Mouse (Mus musculus) G1E (cell line): ENCODE measurements around the gene Ccm2l. TPM values are rescaled to one million over a fixed set of nuclear protein-coding genes. Genes with fewer than 3 reads are reported as not detected.

ENCODE experiments used
- ATAC-seq: 2 replicates; pipeline ENCODE4 v1.8.0; 2016; ENCODE audit warnings: mild to moderate bottlenecking; ENCODE audit not compliant: insufficient number of reproducible peaks, poor library complexity, low FRiP score, severe bottlenecking; ENCODE audit errors: extremely low read depth
- DNase-seq: peaks from one replicate; pipeline ENCODE4 v3.0.0; 2012; ENCODE audit warnings: low spot score
- H3K27me3 ChIP-seq: 2 replicates; pipeline ENCODE4 v1.6.1; 2012; ENCODE audit warnings: mild to moderate bottlenecking, low read length, inconsistent platforms; ENCODE audit not compliant: insufficient read depth
- H3K36me3 ChIP-seq: replicated peaks from 2 replicates; pipeline ENCODE3; 2012; ENCODE audit warnings: mild to moderate bottlenecking, inconsistent platforms
- H3K4me1 ChIP-seq: 2 replicates; pipeline ENCODE4 v1.6.1; 2012; ENCODE audit warnings: low read depth, low read length, inconsistent platforms, mixed read lengths; ENCODE audit not compliant: insufficient read depth
- H3K4me3 ChIP-seq: 2 replicates; pipeline ENCODE4 v1.5.1; 2012; ENCODE audit warnings: low read depth, mild to moderate bottlenecking, inconsistent platforms, low read length, moderate library complexity, mixed read lengths
- H3K9me3 ChIP-seq: replicated peaks from 2 replicates; pipeline ENCODE4 v1.6.1; 2012; ENCODE audit warnings: inconsistent platforms
- CTCF ChIP-seq: IDR thresholded peaks from 2 replicates; pipeline ENCODE4 v1.5.1; 2012; ENCODE audit warnings: low read depth, low read length, inconsistent platforms, mixed read lengths
- GATA1 ChIP-seq: IDR thresholded peaks from 2 replicates; pipeline ENCODE4 v1.6.1; 2012; ENCODE audit warnings: borderline replicate concordance, low read length, inconsistent platforms, mixed read lengths
- GATA2 ChIP-seq: IDR thresholded peaks from 2 replicates; pipeline ENCODE4 v1.6.1; 2012; ENCODE audit warnings: low read depth, low read length, inconsistent platforms, borderline replicate concordance
- POLR2AphosphoS5 ChIP-seq: IDR thresholded peaks from 2 replicates; pipeline ENCODE4 v1.6.1; 2012; ENCODE audit warnings: low read depth, low read length, inconsistent platforms; ENCODE audit not compliant: insufficient replicate concordance
- TAL1 ChIP-seq: conservative IDR thresholded peaks from 2 replicates; pipeline ENCODE4 v1.6.1; 2012; ENCODE audit warnings: low read depth, low read length, inconsistent platforms, mixed read lengths
- polyA plus RNA-seq: library from polyadenylated mRNA; stranded (reverse); fragments of >175 nt; gene quantifications from 2 replicates; pipeline ENCODE4 v1.2.3, GENCODE M21; 2012
- total RNA-seq, 2 experiments: library from RNA; stranded (forward) in 1 of 2; stranded (reverse) in 1 of 2; fragments of 200-1000 nt in 1 of 2; fragments of >200 nt in 1 of 2; fragmentation: Nextera tagmentation in 1 of 2; gene quantifications; 2 replicates each; pipeline ENCODE4 v1.2.3; 2014 to 2017

Gene Ccm2l
- total and polyA plus RNA-seq, 3 experiments, result 0.11 TPM; not detected in 2

DNA sequence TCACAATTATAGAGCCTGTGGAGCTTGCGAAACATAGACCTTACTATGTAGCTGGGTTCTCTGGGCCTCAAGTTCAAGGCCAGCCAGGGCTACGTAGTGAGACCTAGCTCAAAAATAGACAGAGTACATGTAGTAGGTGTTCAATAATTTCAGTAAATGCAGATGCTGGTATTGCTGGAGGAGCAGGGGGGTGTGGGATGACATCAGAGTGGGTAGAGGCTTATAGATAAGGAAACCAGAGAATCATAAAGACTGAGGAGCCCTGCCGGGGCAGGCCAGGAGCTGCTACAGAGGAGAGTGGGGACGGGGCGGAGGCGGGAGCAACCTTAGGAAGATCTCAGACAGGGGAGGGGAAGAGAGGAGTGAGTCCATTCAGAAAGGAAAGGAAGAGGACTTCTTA, 19.8 kb downstream of the Ccm2l start:
- TF ChIP-seq CTCF (no peak), TAL1 (no peak), GATA1 (no peak), POLR2AphosphoS5 (no peak), GATA2 (no peak)
- Histone ChIP-seq H3K36me3 (no peaks in the 10 kb centered on the region), H3K4me3 (no peak overlapping the region), H3K27me3 (no peaks in the 10 kb centered on the region; the same call in none of the 2 replicates), H3K4me1 (peaks cover 6% of the 10 kb centered on the region), H3K9me3 (no peaks in the 10 kb centered on the region)
- DNase-seq (no peak), ATAC-seq (no peak)

DNA sequence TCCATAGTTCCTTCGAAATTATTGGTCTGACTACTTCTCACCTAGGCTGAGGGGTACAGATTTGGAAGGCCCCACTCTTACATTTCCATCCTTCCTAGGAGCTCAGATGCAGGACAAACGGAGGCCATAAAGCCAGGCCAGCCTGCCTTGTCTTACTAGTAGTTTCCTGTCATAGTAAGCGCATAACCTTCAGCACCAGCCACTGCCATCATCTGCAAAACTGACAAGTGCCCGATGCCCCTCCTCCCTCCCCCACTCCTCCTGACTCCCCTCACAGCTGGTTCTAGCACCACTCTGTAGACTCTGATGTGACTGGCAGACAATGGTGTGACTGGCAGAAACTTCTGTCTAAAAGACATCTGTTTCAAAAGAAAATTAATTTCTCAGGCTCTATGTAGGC, 20.4 kb downstream of the Ccm2l start:
- no peaks in the 10 kb centered on the region for H3K9me3 ChIP-seq
- TF ChIP-seq CTCF, result no peak
- TF ChIP-seq POLR2AphosphoS5, result no peak
- no peak for TF ChIP-seq GATA2
- no peak for TF ChIP-seq TAL1
- TF ChIP-seq GATA1, result no peak
- H3K4me1 ChIP-seq, result peaks cover 12% of the 10 kb centered on the region
- no peak overlapping the region for H3K4me3 ChIP-seq
- no peaks in the 10 kb centered on the region for H3K36me3 ChIP-seq
- ATAC-seq, result no peak
- DNase-seq, result no peak
- no peaks in the 10 kb centered on the region; the same call in 1 of the 2 replicates for H3K27me3 ChIP-seq

DNA sequence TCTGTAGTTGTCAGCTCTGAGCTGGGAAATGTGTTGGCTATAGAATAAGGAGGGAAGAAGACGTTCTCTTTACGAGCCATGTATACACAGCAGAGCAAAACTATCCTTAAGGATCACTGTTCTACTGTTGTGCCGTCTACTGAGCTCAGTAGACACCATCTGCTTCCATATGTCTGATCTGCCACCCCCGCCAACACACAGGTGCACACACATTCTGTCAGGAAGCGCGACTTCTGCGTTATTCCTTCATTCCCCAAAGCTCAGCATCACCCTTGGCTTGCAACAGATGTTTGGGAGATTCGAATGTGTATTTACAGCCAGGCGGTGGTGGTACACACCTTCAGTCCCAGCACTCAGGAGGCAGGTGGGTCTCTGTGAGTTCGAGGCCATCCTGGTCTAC, 21.3 kb downstream of the Ccm2l start:
- no peak for TF ChIP-seq GATA2
- TF ChIP-seq TAL1, result no peak
- no peak for TF ChIP-seq CTCF
- no peak for TF ChIP-seq POLR2AphosphoS5
- TF ChIP-seq GATA1, result no peak
- ATAC-seq, result no peak
- Histone ChIP-seq H3K9me3 (no peaks in the 10 kb centered on the region), H3K4me3 (no peak overlapping the region), H3K4me1 (peaks cover 13% of the 10 kb centered on the region), H3K36me3 (no peaks in the 10 kb centered on the region), H3K27me3 (no peaks in the 10 kb centered on the region; the same call in 1 of the 2 replicates)
- no peak for DNase-seq

DNA sequence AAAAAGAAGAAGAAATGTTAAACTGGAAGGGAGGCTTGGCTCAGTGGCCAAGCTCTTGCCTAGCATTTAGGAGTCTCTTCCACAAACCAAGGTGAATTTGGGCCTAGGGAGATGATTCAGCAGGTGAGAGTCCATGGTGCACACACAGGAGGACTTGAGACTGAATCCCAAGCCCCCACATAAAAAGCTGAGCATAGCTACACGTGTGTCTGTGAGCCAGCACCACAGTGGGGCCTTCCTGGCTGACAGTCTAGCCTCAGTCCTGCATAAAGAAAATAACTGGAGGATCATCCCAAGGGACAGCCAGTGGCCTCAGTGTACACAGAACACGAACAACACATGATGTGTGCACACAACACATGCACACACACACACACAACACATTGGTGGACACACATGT, 23.6 kb downstream of the Ccm2l start:
- Histone ChIP-seq H3K4me1 (peaks cover 13% of the 10 kb centered on the region), H3K4me3 (no peak overlapping the region), H3K27me3 (no peaks in the 10 kb centered on the region; the same call in 1 of the 2 replicates), H3K36me3 (no peaks in the 10 kb centered on the region), H3K9me3 (no peaks in the 10 kb centered on the region)
- no peak for TF ChIP-seq CTCF
- no peak for TF ChIP-seq TAL1
- no peak for TF ChIP-seq POLR2AphosphoS5
- no peak for TF ChIP-seq GATA2
- TF ChIP-seq GATA1, result no peak
- DNase-seq (no peak), ATAC-seq (no peak)

DNA sequence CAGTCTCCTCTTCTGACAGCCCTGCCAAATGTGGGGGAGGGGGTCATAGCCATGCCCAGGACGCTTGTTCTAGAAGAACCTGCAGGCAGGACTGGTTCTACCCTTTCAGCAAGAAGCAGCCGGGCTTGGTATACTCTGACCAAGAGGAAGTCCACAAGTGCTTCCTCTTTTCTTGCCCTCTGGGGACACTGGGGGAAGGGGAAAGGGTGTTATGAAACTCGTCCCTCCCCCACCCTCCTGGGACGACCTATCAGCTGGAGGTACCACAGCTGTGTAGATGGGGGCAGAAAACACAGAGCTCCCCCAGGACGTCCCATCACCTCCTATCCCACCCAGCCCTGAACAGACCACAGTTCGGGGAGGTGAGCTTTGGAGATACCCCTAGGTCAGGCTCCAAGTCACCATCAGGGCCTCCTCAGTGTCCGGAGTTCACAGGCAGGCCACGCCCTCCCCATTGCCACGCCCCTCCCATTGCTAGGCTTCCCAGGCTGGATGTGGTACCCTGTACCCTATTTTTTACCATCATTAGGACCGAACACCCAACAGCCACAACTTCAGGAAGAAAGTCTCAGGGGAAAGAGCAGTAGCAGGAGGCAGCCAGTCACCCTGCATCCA, 24.9 kb downstream of the Ccm2l start:
- H3K27me3 ChIP-seq, result no peaks in the 10 kb centered on the region; the same call in 1 of the 2 replicates
- ATAC-seq, result peak; percentile 22; the same call in 1 of the 2 replicates
- TF ChIP-seq CTCF (no peak), POLR2AphosphoS5 (no peak), TAL1 (no peak), GATA2 (no peak), GATA1 (no peak)
- DNase-seq, result peak; percentile 29
- peaks cover 13% of the 10 kb centered on the region for H3K4me1 ChIP-seq
- H3K9me3 ChIP-seq, result no peaks in the 10 kb centered on the region
- H3K4me3 ChIP-seq, result no peak overlapping the region; the same call in 1 of the 2 replicates
- H3K36me3 ChIP-seq, result no peaks in the 10 kb centered on the region

DNA sequence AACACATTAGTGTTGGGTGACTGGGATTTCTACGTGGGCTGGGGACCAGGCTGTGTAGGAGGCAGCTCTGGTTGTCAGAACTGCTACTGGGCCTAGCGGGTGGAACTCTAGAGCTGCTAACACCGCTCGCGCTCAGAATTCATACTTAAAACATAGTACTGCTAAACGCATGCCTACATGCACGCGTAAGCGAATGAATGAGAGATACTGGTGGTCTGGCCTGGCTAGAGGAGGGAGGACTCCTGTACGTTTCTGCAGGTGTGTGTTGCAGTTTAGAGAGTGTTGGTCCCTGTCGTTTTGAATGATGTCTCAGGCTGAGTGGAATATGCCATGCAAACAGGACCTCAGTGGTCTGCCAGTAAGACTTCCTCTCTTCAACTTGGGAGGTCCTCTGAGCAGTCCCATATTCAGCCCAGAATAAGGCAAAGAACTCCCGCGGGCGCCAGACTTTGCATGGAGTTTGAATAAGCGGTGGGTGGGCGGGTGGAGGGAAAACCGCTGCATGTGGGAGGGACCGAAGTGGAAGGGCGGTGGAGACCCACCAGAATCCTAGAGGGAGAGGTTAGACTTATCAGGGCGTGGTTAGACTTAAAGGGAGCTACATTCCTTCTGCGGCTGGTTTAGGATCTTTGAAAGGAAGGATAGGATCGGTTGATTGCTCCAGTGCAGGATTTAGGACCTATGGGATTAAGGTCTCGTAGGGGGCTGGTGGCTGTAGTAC, 41.5 kb downstream of the Ccm2l start:
- no peaks in the 10 kb centered on the region for H3K36me3 ChIP-seq
- no peak for TF ChIP-seq GATA2
- no peak for TF ChIP-seq CTCF
- TF ChIP-seq GATA1, result no peak
- no peak for TF ChIP-seq TAL1
- no peak for TF ChIP-seq POLR2AphosphoS5
- DNase-seq (no peak), ATAC-seq (no peak)
- H3K4me3 ChIP-seq, result no peak overlapping the region
- H3K9me3 ChIP-seq, result no peaks in the 10 kb centered on the region
- no peaks in the 10 kb centered on the region for H3K4me1 ChIP-seq
- H3K27me3 ChIP-seq, result peaks cover 39% of the 10 kb centered on the region
